Comparison of ENCODE assay signal across 9 mouse cellular contexts in the genomic region with DNA sequence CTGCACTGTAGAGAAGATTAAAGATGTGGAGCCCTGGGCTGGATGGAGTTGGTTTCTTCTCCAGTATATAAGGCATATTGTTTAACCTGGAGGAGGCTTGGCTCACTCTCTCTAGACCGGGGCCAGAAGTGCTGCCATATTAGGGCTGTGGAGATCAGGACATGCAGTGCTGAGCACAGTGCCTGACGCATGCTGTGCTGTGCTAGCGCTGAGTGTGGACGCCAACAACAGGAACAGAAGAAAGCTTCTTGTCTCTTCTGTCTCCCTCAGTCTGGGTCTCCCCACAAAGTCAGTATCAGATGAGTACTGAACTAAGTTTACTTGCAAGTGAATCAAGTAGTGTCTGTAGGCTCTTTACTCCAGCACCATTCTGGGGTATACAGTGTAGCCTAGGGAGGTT. TPM values are rescaled to one million over a fixed set of nuclear protein-coding genes. Genes with fewer than 3 reads are reported as not detected.
DNase-seq lines count a peak whose midpoint lies in the region; ATAC-seq and TF ChIP-seq lines count a peak whose summit lies in the region.
"Had no signal": no experiment of that assay in that cellular context is flagged by ENCODE, and none has a peak within 500 bp of the region (broad histone marks: within the 10 kb centered on the region; RNA-seq: fewer than 3 reads in every experiment).

No protein-coding gene starts in this region.

- intact Hi-C loops in left cerebral cortex, postnatal 25 days (cut with DNase I) = no loop called here

- TF ChIP-seq CTCF in kidney, adult 2 months (conservative IDR thresholded peaks at IDR 0.05; ENCODE audit: insufficient read depth, insufficient read length, low read depth, low read length) = no peak

- WGBS in kidney, adult 2 months = 79% methylated on average over 4 of the region's 4 CpGs
- 67% methylated on average over 4 of the region's 4 CpGs for WGBS in embryonic facial prominence, embryonic 13.5 days
- whole genome bisulfite sequencing in limb, embryonic 15.5 days = 82% methylated on average over 4 of the region's 4 CpGs

- no peak for TF ChIP-seq POLR2A in kidney, adult 2 months (IDR thresholded peaks at IDR 0.05; ENCODE audit: low read depth, low read length)

- DNase-seq in kidney, adult 2 months = no peak
- DNase-seq in kidney, adult 9 months = no peak
- DNase-seq in NIH3T3 (ENCODE audit: low read depth) = peak; percentile 35
- DNase-seq in embryo, embryonic 9.5 days (ENCODE audit: extremely low spot score) = no peak
- no peak for DNase-seq in left cerebral cortex, postnatal 25 days (ENCODE audit: low spot score in 2 of 2)
- DNase-seq: right cerebral cortex, adult 18-20 months had no signal

- H3K27ac ChIP-seq in kidney, adult 2 months (ENCODE audit: insufficient read depth, low read depth, low read length) = peak overlapping the region; percentile 80
- H3K27ac ChIP-seq in embryonic facial prominence, embryonic 13.5 days = peak overlapping the region; percentile 77
- H3K27ac ChIP-seq in limb, embryonic 15.5 days = peak overlapping the region; percentile 71

- H3K9me3 ChIP-seq in embryonic facial prominence, embryonic 13.5 days = no peaks in the 10 kb centered on the region
- H3K9me3 ChIP-seq in limb, embryonic 15.5 days = no peaks in the 10 kb centered on the region
- H3K9me3 ChIP-seq: G1E had no signal

- H3K36me3 ChIP-seq in kidney, adult 2 months (ENCODE audit: control insufficient read depth, insufficient read depth, low read length) = no peaks in the 10 kb centered on the region
- H3K36me3 ChIP-seq in embryonic facial prominence, embryonic 13.5 days = no peaks in the 10 kb centered on the region
- H3K36me3 ChIP-seq in limb, embryonic 15.5 days = no peaks in the 10 kb centered on the region

- H3K27me3 ChIP-seq in kidney, adult 2 months (replicated peaks; ENCODE audit: control insufficient read depth, insufficient read depth, low read length) = no peaks in the 10 kb centered on the region
- no peaks in the 10 kb centered on the region for H3K27me3 ChIP-seq in embryonic facial prominence, embryonic 13.5 days
- H3K27me3 ChIP-seq in limb, embryonic 15.5 days = no peaks in the 10 kb centered on the region

- no peak overlapping the region for H3K9ac ChIP-seq in embryonic facial prominence, embryonic 13.5 days
- no peak overlapping the region for H3K9ac ChIP-seq in limb, embryonic 15.5 days

- H3K4me1 ChIP-seq in kidney, adult 2 months (ENCODE audit: control insufficient read depth, insufficient read depth, low read length) = peaks cover 34% of the 10 kb centered on the region
- H3K4me1 ChIP-seq in embryonic facial prominence, embryonic 13.5 days = peaks cover 39% of the 10 kb centered on the region
- H3K4me1 ChIP-seq in limb, embryonic 15.5 days = peaks cover 47% of the 10 kb centered on the region

- H3K4me2 ChIP-seq in embryonic facial prominence, embryonic 13.5 days = no peak overlapping the region
- no peak overlapping the region for H3K4me2 ChIP-seq in limb, embryonic 15.5 days

- no peak for ATAC-seq in embryonic facial prominence, embryonic 13.5 days (ENCODE audit: insufficient number of reproducible peaks, insufficient read depth, low FRiP score, low TSS enrichment, low read depth)
- ATAC-seq in limb, embryonic 15.5 days (ENCODE audit: insufficient number of reproducible peaks, low FRiP score, low TSS enrichment, low read depth) = no peak

- no peak overlapping the region for H3K4me3 ChIP-seq in kidney, adult 2 months (ENCODE audit: insufficient read depth, low read depth, low read length)
- H3K4me3 ChIP-seq in embryonic facial prominence, embryonic 13.5 days = no peak overlapping the region
- no peak overlapping the region for H3K4me3 ChIP-seq in limb, embryonic 15.5 days

RNA-seq across cellular contexts. Expression of a gene that starts 4.8 kb away (rescaled TPM):
- polyA plus RNA-seq in kidney, adult 2 months (2012; rRNA removed) = 41.6 and 45.4 TPM in 2 replicates
- 32.4 and 37.1 TPM in 2 replicates for polyA plus RNA-seq in embryonic facial prominence, embryonic 13.5 days (2015; fragmentation: Nextera tagmentation; extraction: Ambion mirVana)
- polyA plus RNA-seq in limb, embryonic 15.5 days (2015; fragmentation: Nextera tagmentation; extraction: Ambion mirVana) = 33.5 and 34.1 TPM in 2 replicates
- total RNA-seq in left cerebral cortex, postnatal 25 days (2021) = 10 to 100 TPM; 27.5 to 29.5 TPM
